Mouse (Mus musculus): ENCODE measurements around the gene Fcrl1.

The Fcrl1 gene

GRCm38 (mm10) chr3:87411150-87411549 lies 35.0 kb downstream of the Fcrl1 start:
- DNase-seq, result peak; percentile 22

- no peak for DNase-seq
These were observed 44.5 kb downstream of the Fcrl1 start for GRCm38 (mm10) chr3:87420645-87421044.

- peak; percentile 21 for DNase-seq
These were observed 46.3 kb downstream of the Fcrl1 start for GRCm38 (mm10) chr3:87422386-87422910.

GRCm38 (mm10) chr3:87435479-87435878 lies 59.3 kb downstream of the Fcrl1 start, which contains the start of gene Fcrl5:
TSS of gene Fcrl5 (plus strand) at chr3:87435773.
- DNase-seq, result no peak

GRCm38 (mm10) chr3:87440586-87440985 lies 64.4 kb downstream of the Fcrl1 start:
- no peak for DNase-seq

DNA sequence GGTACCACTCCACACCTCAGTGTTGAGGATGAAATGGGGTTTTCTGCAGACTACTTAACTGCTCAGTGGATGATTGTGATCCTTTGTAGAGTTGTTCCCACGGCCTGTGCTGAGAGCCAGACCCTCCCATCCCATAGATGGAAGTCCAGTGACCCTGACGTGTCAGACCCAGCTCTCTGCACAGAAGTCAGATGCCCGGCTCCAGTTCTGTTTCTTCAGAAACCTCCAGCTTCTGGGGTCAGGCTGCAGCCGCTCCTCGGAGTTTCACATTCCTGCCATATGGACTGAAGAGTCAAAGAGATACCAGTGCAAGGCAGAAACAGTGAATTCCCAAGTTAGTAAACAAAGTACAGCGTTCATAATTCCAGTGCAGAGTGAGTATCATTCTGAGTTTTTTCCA lies 67.8 kb downstream of the Fcrl1 start:
- no peak for DNase-seq

All from cerebellum, adult 9-11 months (tissue).